Mouse (Mus musculus) testis, adult 2 months (tissue): ENCODE measurements around the gene Lmnb2.

ENCODE experiments used
- CTCF ChIP-seq: fragments of 200-500 bp; IDR thresholded peaks from 2 replicates; pipeline ENCODE4 v1.5.1; 2012; ENCODE audit warnings: low read depth, mild to moderate bottlenecking, inconsistent platforms, low read length, moderate library complexity; ENCODE audit not compliant: control insufficient read depth, insufficient read depth, insufficient replicate concordance
- POLR2A ChIP-seq: fragments of 200-500 bp; IDR thresholded peaks from 2 replicates; pipeline ENCODE4 v1.6.1; 2012; ENCODE audit warnings: low read depth, mild to moderate bottlenecking, inconsistent platforms, low read length, moderate library complexity; ENCODE audit not compliant: control insufficient read depth

- TF ChIP-seq POLR2A = no peak
- TF ChIP-seq CTCF = no peak
These were observed 37.1 kb downstream of the Lmnb2 start for GRCm38 (mm10) chr10:80880901-80881300.
